Mouse (Mus musculus) small intestine, adult 2 months (tissue): ENCODE results near the gene Ppp1r16b. TPM values are rescaled to one million over a fixed set of nuclear protein-coding genes. Genes with fewer than 3 reads are reported as not detected.
A peak's percentile ranks its signal among the peaks of the same experiment; 100 is the strongest.

Experiments used
- H3K27ac ChIP-seq: fragments of 200-500 bp; 2 replicates; pipeline ENCODE4 v1.5.1; 2012; ENCODE audit warnings: low read depth, low read length, control low read depth, inconsistent platforms; ENCODE audit not compliant: insufficient read depth
- H3K27me3 ChIP-seq: fragments of 200-500 bp; 2 replicates; pipeline ENCODE4 v1.6.1; 2012; ENCODE audit warnings: mild to moderate bottlenecking, moderate library complexity, low read length, inconsistent platforms; ENCODE audit not compliant: control insufficient read depth, insufficient read depth
- H3K36me3 ChIP-seq: fragments of 200-500 bp; 2 replicates; pipeline ENCODE4 v1.6.1; 2012; ENCODE audit warnings: mild to moderate bottlenecking, low read length, control low read depth, inconsistent platforms; ENCODE audit not compliant: control insufficient read depth, insufficient read depth
- H3K4me1 ChIP-seq: fragments of 200-500 bp; 2 replicates; pipeline ENCODE4 v1.6.1; 2012; ENCODE audit warnings: low read length, inconsistent platforms, mixed read lengths; ENCODE audit not compliant: control insufficient read depth, insufficient read depth, insufficient read length
- H3K4me3 ChIP-seq: fragments of 200-500 bp; 2 replicates; pipeline ENCODE4 v1.5.1; 2012; ENCODE audit warnings: low read depth, mild to moderate bottlenecking, control low read depth, inconsistent platforms, low read length, moderate library complexity
- CTCF ChIP-seq: fragments of 200-500 bp; IDR thresholded peaks from 2 replicates; pipeline ENCODE4 v1.5.1; 2012; ENCODE audit warnings: low read depth, mild to moderate bottlenecking, control low read depth, inconsistent platforms, low read length, moderate library complexity, mixed read lengths; ENCODE audit not compliant: insufficient replicate concordance, insufficient read length; ENCODE audit errors: extremely low read depth
- POLR2A ChIP-seq: fragments of 200-500 bp; IDR thresholded peaks from 2 replicates; pipeline ENCODE4 v1.6.1; 2012; ENCODE audit warnings: low read depth, mild to moderate bottlenecking, control low read depth, inconsistent platforms, low read length, moderate library complexity
- WGBS: fragments of 180-500 bp; shearing (Covaris S2); methylation state at CpG from one replicate; pipeline ENCODE4 v1.1.7; 2018; 5-methylcytosine and 5-hydroxymethylcytosine counted together
- polyA plus RNA-seq: library from polyadenylated mRNA; depleted of rRNA; stranded (reverse); fragments of >200 nt; gene quantifications from 2 replicates; pipeline ENCODE4 v1.2.3, GENCODE M21; 2012

Ppp1r16b gene
- polyA plus RNA-seq, 1 experiment, result 3.9 TPM

DNA sequence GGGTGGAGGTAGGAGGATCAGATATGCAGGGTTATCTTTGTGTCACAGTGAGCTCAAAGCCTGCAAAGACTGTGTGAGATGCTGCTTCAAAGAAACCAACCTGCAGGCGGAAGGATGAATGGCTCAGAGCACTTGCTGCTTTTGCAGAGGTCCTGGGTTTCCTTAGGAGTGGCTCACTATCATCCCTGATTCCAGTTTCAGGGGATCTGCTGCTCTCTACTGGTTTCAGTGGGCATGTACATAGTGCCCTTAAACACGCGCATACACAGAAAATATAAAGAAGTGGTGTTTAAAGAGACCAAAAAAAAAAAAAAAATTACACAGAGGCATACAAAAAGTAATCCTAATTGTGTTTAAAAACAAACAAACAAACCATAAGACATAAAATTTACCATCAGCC, 36.3 kb upstream of the Ppp1r16b start:
- H3K4me1 ChIP-seq, result no peaks in the 10 kb centered on the region; the same call in 1 of the 2 replicates
- TF ChIP-seq POLR2A (no peak), CTCF (no peak)
- 92% methylated on average over 3 of the region's 3 CpGs for WGBS

GRCm38 (mm10) chr2:158629414-158629813, 35.8 kb upstream of the Ppp1r16b start:
- TF ChIP-seq CTCF (peak; percentile 35; the same call in 1 of the 2 replicates), POLR2A (no peak)
- WGBS, result 77% methylated on average over 1 of the region's 1 CpGs
- Histone ChIP-seq H3K27ac (no peak overlapping the region), H3K36me3 (peaks cover 55% of the 10 kb centered on the region), H3K27me3 (no peaks in the 10 kb centered on the region), H3K4me1 (no peaks in the 10 kb centered on the region; the same call in 1 of the 2 replicates), H3K4me3 (no peak overlapping the region)

More for the DNA sequence above, 36.3 kb upstream of the Ppp1r16b start:
- Histone ChIP-seq H3K36me3 (peaks cover 55% of the 10 kb centered on the region), H3K27ac (no peak overlapping the region), H3K4me3 (no peak overlapping the region), H3K27me3 (no peaks in the 10 kb centered on the region)

- no peak overlapping the region for H3K4me3 ChIP-seq
- H3K4me1 ChIP-seq, result no peaks in the 10 kb centered on the region
- WGBS, result 94% methylated on average over 5 of the region's 5 CpGs
- peaks cover 78% of the 10 kb centered on the region for H3K36me3 ChIP-seq
- no peak overlapping the region for H3K27ac ChIP-seq
- no peaks in the 10 kb centered on the region for H3K27me3 ChIP-seq
- TF ChIP-seq POLR2A, result no peak
- no peak for TF ChIP-seq CTCF
Observed at GRCm38 (mm10) chr2:158631873-158632272, 33.3 kb upstream of the Ppp1r16b start.

DNA sequence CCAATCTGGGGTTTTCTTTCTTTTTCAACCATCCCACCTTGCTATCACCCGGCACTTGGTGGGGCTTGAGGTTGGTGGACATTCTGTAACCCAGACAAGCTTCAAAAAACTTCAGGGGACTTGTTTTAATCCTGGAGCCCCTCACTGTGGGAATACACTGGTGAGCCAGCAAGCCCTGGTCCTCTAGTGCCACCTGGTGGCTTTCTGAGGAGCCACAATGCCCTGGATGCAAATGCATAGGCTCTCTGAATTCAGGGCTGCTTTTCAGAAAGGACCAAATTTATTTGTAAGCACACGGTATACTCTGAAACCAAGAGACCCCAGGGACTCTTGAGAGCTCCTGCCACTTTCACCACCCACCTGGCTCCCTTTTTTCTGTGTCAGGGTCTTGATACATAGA, 23.3 kb upstream of the Ppp1r16b start:
- H3K27ac ChIP-seq, result no peak overlapping the region
- no peaks in the 10 kb centered on the region for H3K27me3 ChIP-seq
- no peak overlapping the region for H3K4me3 ChIP-seq
- TF ChIP-seq CTCF (peak; percentile 95; the same call in 1 of the 2 replicates), POLR2A (no peak)
- peaks cover 32% of the 10 kb centered on the region for H3K36me3 ChIP-seq
- no peaks in the 10 kb centered on the region for H3K4me1 ChIP-seq
- 21% methylated on average over 2 of the region's 2 CpGs for WGBS

DNA sequence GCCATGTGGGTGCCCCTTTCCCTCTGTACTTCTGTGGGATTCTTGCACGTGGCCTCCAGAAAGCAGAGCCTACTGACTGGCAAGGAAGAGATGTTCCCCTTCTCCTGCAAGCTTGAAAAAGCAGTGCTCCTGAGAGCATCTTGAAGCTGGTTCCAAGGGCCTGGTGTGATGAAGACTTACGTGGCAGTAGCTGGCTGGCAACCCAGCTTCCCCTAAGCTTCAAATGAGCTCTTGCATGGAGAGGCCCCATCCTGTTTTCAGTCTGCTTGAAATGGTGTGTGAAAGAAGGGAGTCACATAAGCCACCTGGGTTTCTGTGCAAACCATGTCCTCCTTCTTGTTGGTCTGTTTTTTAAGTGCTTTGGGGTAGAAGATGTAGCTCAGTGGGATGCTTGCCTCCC, 22.6 kb upstream of the Ppp1r16b start:
- whole genome bisulfite sequencing, result 100% methylated on average over 2 of the region's 2 CpGs

GRCm38 (mm10) chr2:158643791-158644190, 21.4 kb upstream of the Ppp1r16b start:
- Histone ChIP-seq H3K27ac (no peak overlapping the region), H3K36me3 (peaks cover 15% of the 10 kb centered on the region), H3K4me1 (no peaks in the 10 kb centered on the region), H3K27me3 (no peaks in the 10 kb centered on the region), H3K4me3 (no peak overlapping the region)
- 81% methylated on average over 3 of the region's 3 CpGs for WGBS
- no peak for TF ChIP-seq POLR2A
- TF ChIP-seq CTCF, result no peak

More for the DNA sequence above, 22.6 kb upstream of the Ppp1r16b start:
- H3K36me3 ChIP-seq, result peaks cover 25% of the 10 kb centered on the region
- TF ChIP-seq CTCF (no peak), POLR2A (no peak)
- no peak overlapping the region for H3K4me3 ChIP-seq
- H3K4me1 ChIP-seq, result no peaks in the 10 kb centered on the region
- no peaks in the 10 kb centered on the region for H3K27me3 ChIP-seq
- no peak overlapping the region for H3K27ac ChIP-seq

GRCm38 (mm10) chr2:158651159-158651908, 13.9 kb upstream of the Ppp1r16b start:
- Histone ChIP-seq H3K27ac (no peak overlapping the region), H3K4me1 (no peaks in the 10 kb centered on the region), H3K4me3 (no peak overlapping the region), H3K27me3 (no peaks in the 10 kb centered on the region), H3K36me3 (no peaks in the 10 kb centered on the region)
- WGBS, result 56% methylated on average over 7 of the region's 7 CpGs
- TF ChIP-seq POLR2A (no peak), CTCF (no peak)
